Mouse (Mus musculus) brain, embryonic 14.5 days (tissue): ENCODE measurements around the gene Ntrk3.

Experiments
- CTCF ChIP-seq: fragments of 200-500 bp; IDR thresholded peaks from 2 replicates; pipeline ENCODE4 v1.5.1; 2012; ENCODE audit warnings: inconsistent platforms, mild to moderate bottlenecking, moderate library complexity, borderline replicate concordance; ENCODE audit not compliant: insufficient read depth, insufficient read length; ENCODE audit errors: extremely low read depth
- POLR2A ChIP-seq: fragments of 200-500 bp; IDR thresholded peaks from 2 replicates; pipeline ENCODE4 v1.6.1; 2012; ENCODE audit warnings: mild to moderate bottlenecking, inconsistent platforms, borderline replicate concordance; ENCODE audit not compliant: poor library complexity, insufficient read depth, insufficient read length, severe bottlenecking; ENCODE audit errors: extremely low read depth

GRCm38 (mm10) chr7:78497819-78498218 is 240.0 kb downstream of the Ntrk3 start:
- TF ChIP-seq POLR2A (no peak), CTCF (no peak)
